Mouse (Mus musculus): ENCODE results near the gene Uba5.
A peak's percentile ranks its signal among the peaks of the same experiment; 100 is the strongest.

Uba5 gene

GRCm38 (mm10) chr9:104062430-104063243, at the start of gene Uba5:
TSS of gene Uba5 (minus strand) at chr9:104063134.
- no peak for DNase-seq (ENCODE audit: low spot score)

DNA sequence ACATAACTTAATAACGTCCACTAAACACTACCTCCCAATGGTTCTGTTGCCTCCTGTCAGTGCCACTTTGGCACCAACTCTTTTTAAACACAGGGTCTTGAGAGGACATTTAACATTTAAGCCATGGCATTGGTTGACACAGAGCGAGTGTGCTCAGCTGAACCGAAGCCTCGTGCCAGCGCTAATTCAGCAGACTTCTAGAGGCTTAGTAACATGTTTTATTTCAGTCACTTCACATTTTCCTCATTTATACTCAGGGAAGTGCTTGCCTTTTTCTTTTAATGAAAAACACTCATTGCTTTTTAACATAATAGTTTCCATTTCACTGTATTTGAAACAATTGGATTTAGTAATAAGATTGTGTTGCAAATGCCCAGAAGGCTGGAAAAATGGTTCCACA, 46.2 kb upstream of the Uba5 start:
- DNase-seq (ENCODE audit: low spot score), result no peak

DNA sequence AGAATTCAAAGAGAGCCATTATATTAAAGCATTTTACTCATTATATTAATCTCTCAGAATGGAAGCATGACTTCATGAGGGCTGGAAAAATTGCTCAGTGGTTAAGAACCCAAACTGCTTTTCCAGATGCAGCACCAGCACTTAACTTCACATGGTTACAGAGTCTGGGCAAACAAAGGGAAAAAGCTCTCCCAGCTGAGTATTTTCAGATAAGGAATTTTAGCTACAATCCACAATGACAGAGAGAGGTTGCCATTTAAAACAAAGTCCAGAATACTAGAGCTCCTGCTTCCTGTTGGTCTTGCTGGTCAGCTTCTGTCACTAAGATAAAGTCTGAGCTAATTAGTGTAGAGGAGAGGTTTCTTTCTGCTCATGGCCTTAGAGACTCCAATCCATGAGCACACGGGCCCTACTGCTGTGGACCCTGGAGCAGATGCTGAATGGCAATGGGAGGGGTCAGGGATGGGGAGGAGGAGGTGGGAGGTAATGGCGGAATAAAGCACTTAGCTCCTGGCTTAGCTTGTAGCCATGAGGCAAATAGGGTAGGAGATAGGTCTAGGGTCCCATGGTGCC, 45.7 kb upstream of the Uba5 start:
- no peak for DNase-seq (ENCODE audit: low spot score)

DNA sequence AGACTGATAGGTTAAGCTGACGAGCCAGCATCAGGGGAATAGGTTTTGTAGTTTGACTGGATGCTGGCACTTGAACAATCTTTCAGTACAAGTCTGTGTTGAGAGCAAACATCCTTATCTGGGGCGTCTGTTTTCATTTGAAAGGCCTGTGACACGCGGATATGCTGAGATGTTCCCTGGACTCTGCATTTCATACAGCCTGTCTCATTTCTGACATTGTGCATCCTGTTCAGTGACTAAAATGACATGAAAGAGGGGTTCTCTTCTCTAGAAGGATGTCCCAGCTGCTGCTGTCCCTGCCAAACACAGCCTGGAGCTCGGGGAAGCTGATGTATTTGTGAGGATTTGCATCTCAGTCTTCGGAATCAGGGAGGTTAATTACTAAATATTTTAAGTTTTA, 44.5 kb upstream of the Uba5 start:
- DNase-seq (ENCODE audit: low spot score), result no peak

GRCm38 (mm10) chr9:104106930-104107329, 44.0 kb upstream of the Uba5 start:
- no peak for DNase-seq (ENCODE audit: low spot score)

- DNase-seq (ENCODE audit: low spot score), result no peak
These were observed 42.1 kb upstream of the Uba5 start for GRCm38 (mm10) chr9:104104986-104105385.

GRCm38 (mm10) chr9:104102901-104103300, 40.0 kb upstream of the Uba5 start:
- DNase-seq (ENCODE audit: low spot score), result no peak

DNA sequence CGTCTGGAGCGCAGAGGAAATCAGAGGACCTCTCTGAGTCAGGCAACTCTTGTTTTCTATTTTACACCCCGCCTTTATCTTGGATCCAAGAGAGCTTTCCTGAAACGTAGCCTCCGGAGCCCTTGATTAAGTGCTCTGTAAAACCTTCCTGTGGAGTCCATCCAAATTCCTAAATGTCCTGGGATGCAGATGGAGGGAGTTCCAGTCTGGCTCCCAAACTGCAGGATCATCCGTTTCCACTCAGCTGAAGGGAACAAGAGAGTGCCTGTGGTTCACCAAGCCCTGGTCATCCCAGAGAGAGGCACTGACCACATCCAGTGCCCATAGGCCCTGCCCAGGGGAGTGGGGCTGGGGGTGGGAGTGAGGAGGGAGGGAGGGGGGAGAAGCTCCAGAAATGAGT, 39.4 kb upstream of the Uba5 start:
- DNase-seq (ENCODE audit: low spot score), result no peak

GRCm38 (mm10) chr9:104101458-104101857, 38.5 kb upstream of the Uba5 start:
- DNase-seq (ENCODE audit: low spot score), result no peak

DNA sequence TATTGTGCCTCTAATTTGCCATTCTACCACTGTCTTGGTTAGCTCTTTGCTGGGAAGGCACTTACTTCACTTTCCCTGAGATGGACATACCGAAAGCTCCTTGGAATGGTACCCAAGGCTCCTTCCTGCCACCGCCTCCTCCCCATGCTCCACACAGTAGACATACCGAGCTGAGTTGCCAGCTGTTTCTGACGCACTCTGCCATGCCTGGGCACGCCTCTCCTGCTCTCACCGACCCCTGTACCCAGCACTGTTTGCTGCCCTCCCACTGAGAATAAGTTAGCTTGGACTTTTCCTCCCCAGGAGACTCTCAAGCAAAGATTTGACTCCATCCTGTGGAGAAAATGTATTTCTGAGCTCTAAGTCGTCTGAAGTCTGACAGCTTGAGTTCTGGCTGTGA, 37.9 kb upstream of the Uba5 start:
- DNase-seq (ENCODE audit: low spot score), result no peak

- no peak for DNase-seq (ENCODE audit: low spot score)
These were observed 36.1 kb upstream of the Uba5 start for GRCm38 (mm10) chr9:104099060-104099459.

DNA sequence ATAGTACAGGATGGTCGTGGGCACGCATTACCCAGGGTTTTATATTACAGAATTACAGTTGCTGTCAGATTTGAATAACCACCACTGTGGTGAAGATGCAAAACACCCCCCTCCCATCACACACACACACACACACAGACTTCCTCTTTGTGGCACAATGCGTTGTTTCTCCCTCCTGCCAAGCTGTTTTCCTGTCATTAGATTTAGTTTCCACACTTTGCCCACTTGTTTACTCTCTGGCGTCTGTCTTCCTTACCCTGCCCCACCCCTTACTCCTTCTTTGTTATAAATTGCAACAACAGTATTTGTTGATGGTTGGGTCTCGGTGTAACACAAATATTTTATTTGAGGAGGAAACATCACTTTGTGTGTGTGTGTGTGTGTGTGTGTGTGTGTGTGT, 35.3 kb upstream of the Uba5 start:
- no peak for DNase-seq (ENCODE audit: low spot score)

- DNase-seq (ENCODE audit: low spot score), result no peak
These were observed 30.0 kb upstream of the Uba5 start for GRCm38 (mm10) chr9:104092945-104093344.

DNA sequence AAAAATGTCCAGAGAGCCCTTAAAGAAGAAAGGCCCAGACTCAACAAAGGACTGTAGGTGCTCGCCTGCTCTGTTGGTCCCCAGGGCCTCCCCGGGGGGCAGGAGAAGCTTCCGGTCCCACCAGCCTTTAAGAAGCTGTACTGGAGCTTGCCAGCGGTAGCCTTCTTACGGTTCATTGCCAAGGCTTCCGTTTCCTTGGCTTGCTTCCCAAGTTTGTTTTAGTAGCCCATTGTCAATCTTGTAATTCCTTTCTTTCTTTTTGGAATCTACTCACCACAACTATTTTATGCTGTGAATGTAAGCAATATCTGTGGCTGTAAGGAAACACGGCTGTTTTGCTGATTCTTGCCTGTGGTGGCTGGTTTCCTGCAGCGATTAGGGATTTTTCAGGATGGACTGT, 25.6 kb upstream of the Uba5 start:
- DNase-seq (ENCODE audit: low spot score), result no peak

GRCm38 (mm10) chr9:104085730-104086429, 22.9 kb upstream of the Uba5 start:
- DNase-seq (ENCODE audit: low spot score), result no peak

DNA sequence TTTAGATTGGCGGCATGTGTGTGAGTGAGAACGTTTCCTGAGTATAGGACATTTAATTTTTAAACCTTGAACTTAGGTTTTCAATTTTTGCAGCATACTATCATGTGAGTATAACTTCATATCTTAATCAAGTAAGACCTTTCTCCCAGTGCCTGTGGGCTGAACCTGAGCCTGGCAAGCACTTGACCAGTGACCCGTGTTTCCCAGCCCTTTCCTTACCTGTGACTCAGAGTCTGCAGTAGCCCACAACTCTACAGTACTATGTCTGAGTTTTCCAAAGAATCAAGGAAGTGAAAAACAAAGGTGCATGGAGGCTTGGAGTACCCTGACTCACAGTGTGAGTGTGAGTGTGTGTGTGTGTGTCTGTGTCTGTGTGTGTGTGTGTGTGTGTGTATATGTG, 17.1 kb upstream of the Uba5 start:
- no peak for DNase-seq (ENCODE audit: low spot score)

- DNase-seq (ENCODE audit: low spot score), result peak; percentile 40
These were observed 16.4 kb upstream of the Uba5 start for GRCm38 (mm10) chr9:104079379-104079778.

DNA sequence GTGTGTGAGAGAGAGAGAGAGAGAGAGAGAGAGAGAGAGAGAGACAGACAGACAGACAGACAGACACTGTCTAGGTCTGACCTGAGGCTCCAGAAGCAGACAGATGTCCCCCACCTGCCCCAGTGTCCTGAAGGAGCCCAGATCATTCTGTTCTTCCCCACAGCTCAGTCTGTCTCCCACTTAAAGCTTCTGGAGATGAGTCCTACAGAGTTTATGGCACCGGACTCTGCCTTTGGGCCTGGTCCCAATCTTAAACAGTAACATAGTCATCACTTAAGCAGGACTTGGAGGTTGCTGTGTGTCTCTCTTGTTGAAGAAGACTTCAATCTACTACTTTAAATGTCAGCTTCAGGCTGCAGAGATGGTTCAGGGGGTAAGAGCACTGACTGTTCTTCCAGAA, 15.8 kb upstream of the Uba5 start:
- DNase-seq (ENCODE audit: low spot score), result no peak

- peak; percentile 36 for DNase-seq (ENCODE audit: low spot score)
These were observed 12.9 kb upstream of the Uba5 start for GRCm38 (mm10) chr9:104075808-104076207.

- no peak for DNase-seq (ENCODE audit: low spot score)
These were observed 8.1 kb upstream of the Uba5 start for GRCm38 (mm10) chr9:104070863-104071604.

DNA sequence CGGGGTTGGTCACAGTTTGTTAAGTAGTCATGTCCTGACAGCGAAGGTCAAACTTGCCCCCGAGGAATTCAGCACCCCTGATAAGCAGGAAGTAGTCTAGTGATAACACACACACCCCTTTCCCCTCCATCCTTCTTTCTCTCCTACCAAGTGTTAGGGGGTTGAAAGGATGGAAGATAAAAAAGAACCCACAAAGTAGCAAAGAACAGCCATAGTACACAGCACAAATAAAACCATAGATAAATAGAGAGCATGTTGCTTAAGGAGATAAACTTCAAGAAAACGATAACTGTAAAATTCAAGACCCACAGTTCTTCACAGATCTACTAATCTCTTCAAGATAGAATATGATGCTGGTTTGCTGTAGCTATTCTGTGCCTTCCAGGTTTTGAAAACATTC, 7.3 kb upstream of the Uba5 start:
- DNase-seq (ENCODE audit: low spot score), result no peak

DNA sequence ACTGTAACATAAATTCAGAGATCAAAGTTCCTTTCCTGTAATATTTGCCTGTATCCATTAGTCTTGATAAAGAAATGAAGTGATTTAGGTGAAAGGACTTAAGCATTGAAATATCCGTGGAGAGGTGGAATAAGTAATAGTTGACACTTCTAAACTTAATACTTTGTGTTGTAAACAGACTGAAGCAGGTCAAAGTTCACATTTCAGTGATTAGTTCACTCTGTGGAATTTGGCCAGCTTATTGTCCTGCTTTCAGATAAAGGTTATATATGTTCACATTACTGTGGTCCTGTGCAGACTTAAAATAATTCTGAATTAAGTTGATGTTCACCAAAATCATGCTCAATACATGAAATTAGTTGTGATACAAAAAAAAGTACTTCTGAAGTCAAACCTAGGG, 1.6 kb upstream of the Uba5 start:
- no peak for DNase-seq (ENCODE audit: low spot score)
